Mouse (Mus musculus): ENCODE data around the gene Mzf1.

Gene Mzf1

DNA sequence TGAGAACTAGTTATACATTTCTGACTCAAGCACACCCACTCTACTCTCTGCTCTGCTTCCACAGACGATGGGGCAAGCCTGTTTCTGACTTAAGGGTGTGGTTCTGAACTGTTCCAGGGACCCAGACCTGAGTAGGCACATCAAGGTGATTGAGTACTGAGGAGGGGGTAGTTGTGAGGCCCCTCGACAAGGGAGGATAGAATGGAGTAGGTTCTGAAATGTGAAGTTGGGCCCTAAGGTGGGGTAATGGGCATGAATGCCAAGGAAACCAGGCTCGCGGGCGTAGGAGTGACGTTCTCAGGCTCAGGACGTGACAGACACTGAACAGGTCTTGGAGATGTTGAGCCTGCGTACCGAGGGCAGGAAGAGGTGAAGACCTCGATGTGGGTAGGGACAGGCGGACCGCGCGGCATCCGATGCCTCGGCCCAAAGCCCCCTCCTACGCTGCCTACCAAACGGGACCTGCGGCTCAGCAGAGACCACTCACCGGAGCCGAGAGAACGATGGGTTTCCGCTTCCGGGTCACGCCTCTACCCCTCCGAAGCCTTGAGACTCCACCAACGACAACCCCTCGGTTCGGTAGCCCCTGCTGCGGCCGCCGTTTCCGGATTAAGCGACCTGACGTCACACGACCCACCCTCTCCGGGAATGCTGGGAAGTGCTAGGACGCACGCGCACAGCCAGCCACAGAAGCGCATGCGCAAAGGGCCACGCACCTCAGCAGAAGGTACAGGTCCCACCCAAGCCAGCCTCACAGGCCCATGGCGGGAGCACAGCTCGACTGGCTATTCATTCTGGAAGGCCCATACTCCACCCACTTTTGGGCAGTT lies 20.2 kb downstream of the Mzf1 start, which contains the start of gene Chmp2a:
Gene Chmp2a (minus strand): TSS at position 660 of the 830 bp plus-strand sequence.
- peak; percentile 98 to 99 for DNase-seq (ENCODE audit: low spot score in 2 of 2)

DNA sequence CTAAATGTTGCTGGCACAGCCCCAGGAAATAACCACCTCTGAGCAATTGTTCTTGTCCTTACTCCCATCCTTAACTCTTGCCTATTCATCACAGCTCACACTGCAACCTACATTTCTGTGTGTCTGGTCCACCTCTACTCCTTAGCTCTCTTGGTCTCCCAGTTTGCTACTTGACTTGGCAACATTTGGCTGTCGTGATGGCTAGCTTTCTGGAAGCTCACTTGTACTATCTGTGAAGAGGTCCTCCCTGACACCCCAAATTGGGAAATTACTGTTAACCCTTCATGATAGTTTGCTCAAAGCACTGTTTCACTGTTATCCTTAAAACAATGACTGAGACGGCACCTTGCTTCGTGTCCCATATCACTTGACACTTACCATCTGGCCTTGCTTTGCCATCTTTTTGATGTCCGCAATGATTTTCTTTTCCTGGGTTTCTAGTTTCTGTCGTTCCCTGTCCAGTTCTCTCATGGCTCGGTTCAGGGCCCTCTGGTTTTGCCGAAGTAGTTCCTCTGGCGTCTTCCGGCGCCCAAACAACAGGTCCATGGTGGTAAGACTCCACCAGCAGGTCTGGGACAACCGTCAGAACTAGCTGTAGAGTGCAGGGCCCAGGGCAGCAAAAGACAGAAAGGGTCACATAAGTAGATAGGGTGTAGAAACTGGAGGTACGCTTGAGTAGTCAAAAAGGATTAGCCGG lies 21.0 kb downstream of the Mzf1 start:
- peak; percentile 34 to 49 for DNase-seq (ENCODE audit: low spot score in 2 of 2)

GRCm38 (mm10) chr7:13032541-13032940 lies 22.0 kb downstream of the Mzf1 start:
- peak in 1 of 2 experiments; percentile 33 for DNase-seq (ENCODE audit: low spot score in 2 of 2)

DNA sequence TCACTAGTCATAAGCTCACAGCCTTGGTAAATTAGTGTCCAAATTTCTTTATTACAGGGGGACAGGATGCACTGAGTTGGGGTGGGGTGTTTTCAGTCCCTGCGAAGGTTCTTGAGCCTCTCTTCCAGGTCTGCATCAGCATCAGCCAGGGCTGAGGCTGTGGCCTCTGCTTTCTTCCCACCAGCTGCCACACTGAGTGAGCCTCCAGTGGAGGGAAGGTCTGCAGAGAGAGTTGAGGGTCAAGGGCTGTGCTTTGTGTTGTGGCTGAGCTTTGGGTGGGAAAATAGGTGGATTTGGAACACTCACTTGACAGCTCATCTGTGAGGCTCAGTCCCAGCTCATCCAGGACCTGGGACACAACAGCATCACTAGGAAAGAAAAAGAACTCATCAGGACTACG lies 22.6 kb downstream of the Mzf1 start:
- peak; percentile 19 to 24 for DNase-seq (ENCODE audit: low spot score in 2 of 2)

GRCm38 (mm10) chr7:13031069-13031468 lies 23.5 kb downstream of the Mzf1 start:
- peak in 1 of 2 experiments; percentile 39 for DNase-seq (ENCODE audit: low spot score in 2 of 2)

DNA sequence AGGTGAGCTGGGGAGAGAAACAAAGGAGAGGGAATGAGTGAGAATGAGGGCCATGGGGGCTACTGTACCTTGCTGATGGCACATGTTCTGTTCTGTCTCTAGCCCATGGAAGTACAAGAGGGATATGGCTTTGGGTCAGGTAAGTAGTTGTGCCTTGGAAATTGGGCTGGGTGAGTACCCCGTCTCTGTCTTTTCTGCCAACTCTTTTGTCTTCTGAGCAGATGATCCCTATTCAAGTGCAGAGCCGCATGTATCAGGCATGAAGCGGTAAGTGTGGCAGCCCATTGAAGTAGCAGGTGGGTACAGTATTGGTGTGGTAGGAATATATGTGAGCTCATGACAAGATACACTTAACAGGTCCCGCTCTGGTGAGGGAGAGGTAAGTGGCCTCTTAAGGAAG lies 25.6 kb downstream of the Mzf1 start:
- no peak for DNase-seq (ENCODE audit: low spot score in 2 of 2)

DNA sequence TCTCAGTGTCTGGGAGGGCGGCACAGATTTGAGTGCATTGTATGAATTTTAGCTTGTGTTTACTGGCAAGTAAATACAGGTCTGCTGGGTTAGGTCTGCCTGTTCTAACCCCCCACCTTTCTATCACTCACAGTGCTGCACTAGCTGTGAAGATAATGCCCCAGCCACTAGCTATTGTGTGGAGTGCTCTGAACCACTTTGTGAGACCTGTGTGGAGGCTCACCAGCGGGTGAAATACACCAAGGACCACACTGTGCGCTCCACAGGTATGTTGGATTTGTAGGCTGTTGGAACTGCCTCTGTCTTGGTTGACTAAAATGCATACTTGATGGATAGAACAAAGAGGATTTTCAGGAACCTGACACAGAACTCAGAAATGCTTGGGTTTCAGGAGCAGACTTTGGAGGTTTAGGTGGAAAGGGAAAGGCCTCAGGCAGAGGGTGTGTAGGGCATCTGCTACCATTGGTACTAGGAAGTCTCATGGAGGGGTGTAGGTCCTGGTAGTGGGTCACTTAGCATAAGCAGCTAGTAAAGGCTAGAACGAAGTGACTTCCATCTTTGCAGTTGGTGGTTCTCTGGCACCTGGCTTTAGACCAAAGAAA lies 29.0 kb downstream of the Mzf1 start:
- DNase-seq (ENCODE audit: low spot score in 2 of 2): peak in 1 of 2 experiments; percentile 32

DNA sequence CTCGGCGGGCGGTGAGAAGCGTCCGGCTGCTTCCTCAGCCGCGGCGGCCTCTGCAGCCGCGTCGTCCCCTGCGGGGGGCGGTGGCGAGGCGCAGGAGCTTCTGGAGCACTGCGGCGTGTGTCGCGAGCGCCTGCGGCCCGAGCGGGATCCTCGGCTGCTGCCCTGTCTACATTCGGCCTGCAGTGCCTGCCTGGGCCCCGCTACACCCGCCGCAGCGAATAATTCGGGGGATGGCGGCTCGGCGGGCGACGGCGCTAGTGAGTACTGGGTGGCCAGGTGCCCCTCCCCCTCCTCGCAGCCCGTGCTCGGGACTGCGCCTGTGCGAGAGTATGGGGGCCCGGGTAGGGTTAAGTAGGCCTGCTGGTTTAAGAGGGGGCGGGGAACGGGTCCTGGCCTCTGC lies 29.8 kb downstream of the Mzf1 start:
- DNase-seq (ENCODE audit: low spot score in 2 of 2): peak; percentile 92 to 93

- peak; percentile 95 to 97 for DNase-seq (ENCODE audit: low spot score in 2 of 2)
These were observed 30.4 kb downstream of the Mzf1 start for GRCm38 (mm10) chr7:13023928-13024731.

DNA sequence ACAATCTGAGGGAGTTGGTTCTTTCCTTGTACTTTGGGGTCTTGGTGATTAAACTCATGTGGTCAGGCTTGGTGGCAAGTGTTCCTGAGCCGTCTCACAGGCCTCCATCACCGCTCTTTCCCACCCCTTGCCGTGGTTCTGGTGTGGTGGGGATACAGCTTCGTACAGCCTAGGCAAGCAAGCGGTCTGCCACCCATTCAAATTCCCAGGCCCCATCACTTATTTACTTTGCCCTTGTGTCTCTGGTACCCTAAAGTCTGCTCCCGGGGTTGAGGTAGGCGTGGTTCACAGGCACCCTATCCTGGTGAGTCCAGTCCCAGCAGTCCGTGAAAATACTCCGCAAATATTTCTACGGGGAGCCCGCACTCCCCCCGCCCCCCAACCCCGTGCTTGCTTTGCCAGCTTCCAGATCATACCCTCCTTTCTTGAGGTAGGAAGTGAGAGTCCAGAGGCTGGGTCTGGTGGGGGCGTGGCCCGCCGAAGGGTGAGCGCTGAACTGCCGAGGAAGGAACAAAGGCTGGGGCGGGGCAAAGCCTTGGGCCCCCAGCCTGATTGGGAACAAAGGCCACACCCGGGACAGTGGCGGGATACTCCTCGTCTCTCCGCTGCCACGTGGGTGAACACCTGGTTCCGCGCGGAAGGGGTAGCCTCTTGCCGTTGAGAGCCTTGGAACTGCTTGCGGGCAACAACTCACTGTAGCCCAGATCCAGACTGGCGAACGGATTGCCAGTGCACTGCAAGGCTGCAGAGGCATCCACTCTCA lies 31.6 kb downstream of the Mzf1 start:
- DNase-seq (ENCODE audit: low spot score in 2 of 2): peak; percentile 70 to 71

GRCm38 (mm10) chr7:13015217-13015616 lies 39.3 kb downstream of the Mzf1 start:
- no peak for DNase-seq (ENCODE audit: low spot score in 2 of 2)

DNA sequence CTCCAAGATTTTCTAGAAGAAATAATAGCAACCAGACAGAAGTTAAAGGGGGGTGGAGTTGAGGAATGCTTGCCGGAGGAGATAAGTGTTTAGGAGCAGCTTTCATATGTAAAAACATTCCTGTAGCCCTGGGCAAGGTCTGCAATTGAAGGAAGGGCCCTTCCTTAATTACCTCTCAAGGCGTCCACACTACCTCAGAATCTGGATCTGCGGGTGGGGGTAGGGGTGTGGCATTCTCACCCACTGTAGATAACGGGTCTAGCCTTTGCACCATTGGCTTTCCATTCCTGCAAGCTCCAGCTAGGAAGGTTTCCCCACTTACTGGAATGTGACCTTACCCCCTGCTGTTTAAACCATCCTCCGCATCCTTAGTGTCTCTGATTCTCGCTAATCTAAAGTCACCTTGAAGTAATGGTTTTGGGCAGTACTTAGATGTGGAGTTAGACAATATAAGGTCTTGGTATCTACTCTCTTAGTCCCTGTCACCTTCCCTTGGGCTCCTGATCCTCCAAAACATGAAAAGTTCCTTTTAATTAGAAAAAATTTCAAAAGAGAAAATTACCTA lies 40.2 kb downstream of the Mzf1 start:
- DNase-seq (ENCODE audit: low spot score in 2 of 2): no peak

- no peak for DNase-seq (ENCODE audit: low spot score in 2 of 2)
These were observed 40.9 kb downstream of the Mzf1 start for GRCm38 (mm10) chr7:13013671-13014070.

GRCm38 (mm10) chr7:13010005-13010908 lies 44.3 kb downstream of the Mzf1 start, which contains the start of gene Zbtb45:
Zbtb45 (minus strand) TSS chr7:13010034.
- DNase-seq (ENCODE audit: low spot score in 2 of 2): peak in 1 of 2 experiments; percentile 32

GRCm38 (mm10) chr7:13009143-13010004 lies 45.2 kb downstream of the Mzf1 start:
- peak; percentile 96 for DNase-seq (ENCODE audit: low spot score in 2 of 2)

GRCm38 (mm10) chr7:13007341-13008092 lies 47.0 kb downstream of the Mzf1 start:
- peak in 1 of 2 experiments; percentile 31 for DNase-seq (ENCODE audit: low spot score in 2 of 2)

DNA sequence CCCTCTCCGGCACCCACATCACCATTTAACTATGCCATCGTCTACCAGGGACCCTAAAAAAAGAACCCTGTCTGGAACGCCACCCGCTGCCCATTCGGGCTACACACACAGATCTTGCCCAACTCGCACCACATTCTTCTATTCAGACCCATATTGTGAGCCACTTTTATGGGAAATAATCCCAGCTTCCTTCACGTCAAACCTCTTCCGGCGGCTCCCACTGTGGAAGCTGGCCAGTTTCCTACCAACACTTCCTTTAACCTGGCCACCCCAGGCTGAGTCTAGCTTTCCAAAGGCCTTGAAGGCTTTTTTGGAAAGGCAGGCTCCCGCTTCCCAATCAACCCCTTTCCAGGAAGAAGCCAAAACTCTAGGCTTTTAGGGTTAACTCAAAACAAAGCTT lies 48.0 kb downstream of the Mzf1 start:
- DNase-seq (ENCODE audit: low spot score in 2 of 2): no peak

GRCm38 (mm10) chr7:13006011-13006410 lies 48.6 kb downstream of the Mzf1 start:
- peak in 1 of 2 experiments; percentile 35 for DNase-seq (ENCODE audit: low spot score in 2 of 2)

Data from right cerebral cortex, postnatal 10 days (tissue).